Comparison of ENCODE assay signal across 8 mouse cellular contexts in the genomic region with DNA sequence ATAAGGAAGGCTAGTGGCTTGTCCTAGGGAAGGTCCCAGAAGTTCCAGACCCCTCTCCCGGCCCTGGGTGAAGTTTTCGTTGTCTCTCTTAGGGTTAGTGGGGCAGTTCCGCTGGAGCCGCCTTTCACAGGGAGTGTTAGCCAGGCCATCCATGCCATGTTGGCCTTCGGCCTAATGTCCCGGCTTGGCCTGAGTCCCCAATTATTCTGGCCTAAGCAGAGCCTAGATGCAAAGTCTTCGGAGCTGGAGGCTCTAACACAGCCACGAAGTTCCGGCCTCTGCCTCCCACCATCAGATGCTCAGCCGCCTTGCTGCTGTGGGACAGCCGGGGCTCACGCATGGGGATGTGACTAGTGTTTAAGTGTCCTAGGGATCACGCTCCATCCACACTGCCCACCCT. TPM values are rescaled to one million over a fixed set of nuclear protein-coding genes. Genes with fewer than 3 reads are reported as not detected.
DNase-seq lines count a peak whose midpoint lies in the region; ATAC-seq and TF ChIP-seq lines count a peak whose summit lies in the region.

No protein-coding gene starts in this region.

- no peaks in the 10 kb centered on the region for H3K27me3 ChIP-seq in heart, adult 2 months (ENCODE audit: control insufficient read depth, insufficient read depth, low read length)
- H3K27me3 ChIP-seq in kidney, adult 2 months (replicated peaks; ENCODE audit: control insufficient read depth, insufficient read depth, low read length): no peaks in the 10 kb centered on the region
- no peaks in the 10 kb centered on the region for H3K27me3 ChIP-seq in lung, postnatal 0 days (replicated peaks; ENCODE audit: insufficient read depth, low read length)

- no peak for TF ChIP-seq POLR2A in heart, adult 2 months (IDR thresholded peaks at IDR 0.05; ENCODE audit: insufficient read depth, low read depth, low read length)
- no peak for TF ChIP-seq POLR2A in kidney, adult 2 months (IDR thresholded peaks at IDR 0.05; ENCODE audit: low read depth, low read length)

- 8% methylated on average over 13 of the region's 13 CpGs for WGBS in heart, adult 2 months
- 23% methylated on average over 13 of the region's 13 CpGs for WGBS in kidney, adult 2 months
- 32% methylated on average over 13 of the region's 13 CpGs for WGBS in lung, postnatal 0 days

- peak overlapping the region; percentile 66 for H3K4me2 ChIP-seq in lung, postnatal 0 days (replicated peaks; ENCODE audit: low read depth, low read length)

- intact Hi-C loops in heart, adult 2 months (cut with DNase I): loop anchor here (1.0 to 5.0 kb wide), 2 partner anchors 177 to 265 kb away; no protein-coding TSS in a partner anchor

- peak overlapping the region; percentile 79 for H3K4me3 ChIP-seq in heart, adult 2 months
- peak overlapping the region; percentile 66 for H3K4me3 ChIP-seq in kidney, adult 2 months (ENCODE audit: insufficient read depth, low read depth, low read length)
- H3K4me3 ChIP-seq in lung, postnatal 0 days (ENCODE audit: low read depth, low read length): peak overlapping the region; percentile 62

- peaks cover 30% of the 10 kb centered on the region for H3K4me1 ChIP-seq in heart, adult 2 months (ENCODE audit: control insufficient read depth, insufficient read depth, low read length)
- H3K4me1 ChIP-seq in kidney, adult 2 months (ENCODE audit: control insufficient read depth, insufficient read depth, low read length): peaks cover 16% of the 10 kb centered on the region; the same call in 1 of the 2 replicates
- peaks cover 23% of the 10 kb centered on the region for H3K4me1 ChIP-seq in lung, postnatal 0 days (ENCODE audit: insufficient read depth, low read depth, low read length)

- no peaks in the 10 kb centered on the region for H3K9me3 ChIP-seq in lung, postnatal 0 days (ENCODE audit: low read length)

- H3K9ac ChIP-seq in heart, adult 2 months (ENCODE audit: low read depth, low read length): peak overlapping the region; percentile 80
- H3K9ac ChIP-seq in lung, postnatal 0 days (replicated peaks; ENCODE audit: low read depth): peak overlapping the region; percentile 71

- ATAC-seq in cerebellum, adult (ENCODE audit: insufficient number of reproducible peaks, low FRiP score, low TSS enrichment): no peak
- ATAC-seq in lung, postnatal 0 days: no peak

- no peak for TF ChIP-seq CTCF in heart, adult 2 months (IDR thresholded peaks at IDR 0.05)
- no peak for TF ChIP-seq CTCF in kidney, adult 2 months (conservative IDR thresholded peaks at IDR 0.05; ENCODE audit: insufficient read depth, insufficient read length, low read depth, low read length)
- no peak for TF ChIP-seq CTCF in lung, postnatal 0 days (IDR thresholded peaks at IDR 0.05)

- peak; percentile 25 to 44 for DNase-seq in cerebellum, postnatal 25 days
- peak; percentile 88 for DNase-seq in adipocyte (ENCODE audit: low spot score)
- DNase-seq in heart, adult 2 months: peak; percentile 77
- peak; percentile 83 for DNase-seq in kidney, adult 2 months
- peak; percentile 29 for DNase-seq in lung, postnatal 0 days (ENCODE audit: low spot score)
- no peak for DNase-seq in thymus, postnatal 0 days (ENCODE audit: low spot score)
- no peak for DNase-seq in ovary, adult 18-20 months (ENCODE audit: low spot score)

- peak overlapping the region; percentile 96 for H3K27ac ChIP-seq in heart, adult 2 months
- peak overlapping the region; percentile 48 for H3K27ac ChIP-seq in kidney, adult 2 months (ENCODE audit: insufficient read depth, low read depth, low read length)
- H3K27ac ChIP-seq in lung, postnatal 0 days (ENCODE audit: low read length): peak overlapping the region; percentile 88

- TF ChIP-seq EP300 in heart, adult 2 months (IDR thresholded peaks at IDR 0.05; ENCODE audit: insufficient read depth, low read depth, low read length): no peak
- TF ChIP-seq EP300 in lung, postnatal 0 days (IDR thresholded peaks at IDR 0.05): no peak

- no peaks in the 10 kb centered on the region for H3K79me2 ChIP-seq in heart, adult 2 months (replicated peaks; ENCODE audit: control insufficient read depth, insufficient read depth, low read length)

- peaks cover 12% of the 10 kb centered on the region for H3K36me3 ChIP-seq in heart, adult 2 months (ENCODE audit: control insufficient read depth, insufficient read depth, low read length)
- H3K36me3 ChIP-seq in kidney, adult 2 months (ENCODE audit: control insufficient read depth, insufficient read depth, low read length): no peaks in the 10 kb centered on the region
- H3K36me3 ChIP-seq in lung, postnatal 0 days (ENCODE audit: insufficient read depth, low read length): peaks cover 13% of the 10 kb centered on the region; the same call in 1 of the 2 replicates

RNA-seq across cellular contexts. Expression of a gene that starts 1.6 kb away (rescaled TPM):
- 10 to 100 TPM; 83.8 to 89.9 TPM for total RNA-seq in heart, adult 2 months (2021)
- polyA plus RNA-seq in heart, adult 2 months (2012; rRNA removed): 85.3 and 101 TPM in 2 replicates
- polyA plus RNA-seq in kidney, adult 2 months (2012; rRNA removed): 75.7 and 87.2 TPM in 2 replicates
- polyA plus RNA-seq in lung, postnatal 0 days (2015; fragmentation: Nextera tagmentation; extraction: Ambion mirVana): 242 and 258 TPM in 2 replicates
- polyA plus RNA-seq in thymus, postnatal 0 days (2015; fragmentation: Nextera tagmentation; extraction: Ambion mirVana): 26.4 and 30.8 TPM in 2 replicates

RNA-seq across cellular contexts. Expression of a gene that starts 8.2 kb away (rescaled TPM):
- total RNA-seq in heart, adult 2 months (2021): 1 to 10 TPM; 1.2 to 1.4 TPM
- 2.4 and 3.4 TPM in 2 replicates for polyA plus RNA-seq in heart, adult 2 months (2012; rRNA removed)
- polyA plus RNA-seq in kidney, adult 2 months (2012; rRNA removed): 0.35 and 0.45 TPM in 2 replicates
- 0.02 TPM in 2 replicates for polyA plus RNA-seq in lung, postnatal 0 days (2015; fragmentation: Nextera tagmentation; extraction: Ambion mirVana)
- not detected in 2 replicates for polyA plus RNA-seq in thymus, postnatal 0 days (2015; fragmentation: Nextera tagmentation; extraction: Ambion mirVana)

RNA-seq across cellular contexts. Expression of a gene that starts 9.0 kb away (rescaled TPM):
- total RNA-seq in heart, adult 2 months (2021): 10 to 100 TPM; 17.5 to 20.1 TPM
- 42.4 and 47.6 TPM in 2 replicates for polyA plus RNA-seq in heart, adult 2 months (2012; rRNA removed)
- 3.4 and 4.0 TPM in 2 replicates for polyA plus RNA-seq in kidney, adult 2 months (2012; rRNA removed)
- polyA plus RNA-seq in lung, postnatal 0 days (2015; fragmentation: Nextera tagmentation; extraction: Ambion mirVana): 3.7 and 4.4 TPM in 2 replicates
- polyA plus RNA-seq in thymus, postnatal 0 days (2015; fragmentation: Nextera tagmentation; extraction: Ambion mirVana): 1.9 and 2.3 TPM in 2 replicates

RNA-seq across cellular contexts. Expression of a gene that starts 28.5 kb away (rescaled TPM):
- 1 to 10 TPM; 4.6 to 5.9 TPM for total RNA-seq in heart, adult 2 months (2021)
- 5.7 and 7.4 TPM in 2 replicates for polyA plus RNA-seq in heart, adult 2 months (2012; rRNA removed)
- 14.1 and 14.2 TPM in 2 replicates for polyA plus RNA-seq in kidney, adult 2 months (2012; rRNA removed)
- polyA plus RNA-seq in lung, postnatal 0 days (2015; fragmentation: Nextera tagmentation; extraction: Ambion mirVana): 22.2 and 28.8 TPM in 2 replicates
- polyA plus RNA-seq in thymus, postnatal 0 days (2015; fragmentation: Nextera tagmentation; extraction: Ambion mirVana): 23.4 and 29.9 TPM in 2 replicates

Comparison
In these comparisons a context has a peak if more than half of its experiments do, and no peak if none do; other contexts are left out.
1. DNase-seq: peak in cerebellum, postnatal 25 days (2 of 2), adipocyte (single experiment), heart, adult 2 months (2 of 2), kidney, adult 2 months (single experiment) and lung, postnatal 0 days (single experiment); none in thymus, postnatal 0 days (single experiment) and ovary, adult 18-20 months (single experiment).
2. Peak in every context shown above with its lines, with median percentiles within 50 percentile points of each other: H3K27ac ChIP-seq and H3K4me3 ChIP-seq.